Mouse (Mus musculus) ES-E14 (cell line): ENCODE data around the gene Crb3.

Experiments
- CHD2 ChIP-seq: IDR thresholded peaks from 2 replicates; pipeline ENCODE4 v1.6.1; 2014; ENCODE audit warnings: mild to moderate bottlenecking, low read depth, low read length, inconsistent platforms
- HCFC1 ChIP-seq: IDR thresholded peaks from 2 replicates; pipeline ENCODE4 v1.6.1; 2012; ENCODE audit warnings: low read length, inconsistent platforms, borderline replicate concordance; ENCODE audit not compliant: insufficient read depth
- MAFK ChIP-seq: IDR thresholded peaks from 2 replicates; pipeline ENCODE4 v1.6.1; 2014; ENCODE audit warnings: mild to moderate bottlenecking, low read depth, low read length, inconsistent platforms; ENCODE audit not compliant: insufficient read depth
- ZC3H11A ChIP-seq: IDR thresholded peaks from 2 replicates; pipeline ENCODE4 v1.6.1; 2012; ENCODE audit warnings: low read depth, mild to moderate bottlenecking, inconsistent platforms, low read length, borderline replicate concordance
- ZNF384 ChIP-seq: IDR thresholded peaks from 2 replicates; pipeline ENCODE4 v1.6.1; 2012; ENCODE audit warnings: low read depth, low read length, inconsistent platforms

GRCm38 (mm10) chr17:57106035-57106368 is 47.1 kb downstream of the Crb3 start:
- TF ChIP-seq MAFK: no peak
- no peak for TF ChIP-seq ZNF384
- no peak for TF ChIP-seq HCFC1
- TF ChIP-seq CHD2: no peak
- no peak for TF ChIP-seq ZC3H11A
